Mouse (Mus musculus): ENCODE measurements around the gene Trnau1ap.

Gene Trnau1ap

DNA sequence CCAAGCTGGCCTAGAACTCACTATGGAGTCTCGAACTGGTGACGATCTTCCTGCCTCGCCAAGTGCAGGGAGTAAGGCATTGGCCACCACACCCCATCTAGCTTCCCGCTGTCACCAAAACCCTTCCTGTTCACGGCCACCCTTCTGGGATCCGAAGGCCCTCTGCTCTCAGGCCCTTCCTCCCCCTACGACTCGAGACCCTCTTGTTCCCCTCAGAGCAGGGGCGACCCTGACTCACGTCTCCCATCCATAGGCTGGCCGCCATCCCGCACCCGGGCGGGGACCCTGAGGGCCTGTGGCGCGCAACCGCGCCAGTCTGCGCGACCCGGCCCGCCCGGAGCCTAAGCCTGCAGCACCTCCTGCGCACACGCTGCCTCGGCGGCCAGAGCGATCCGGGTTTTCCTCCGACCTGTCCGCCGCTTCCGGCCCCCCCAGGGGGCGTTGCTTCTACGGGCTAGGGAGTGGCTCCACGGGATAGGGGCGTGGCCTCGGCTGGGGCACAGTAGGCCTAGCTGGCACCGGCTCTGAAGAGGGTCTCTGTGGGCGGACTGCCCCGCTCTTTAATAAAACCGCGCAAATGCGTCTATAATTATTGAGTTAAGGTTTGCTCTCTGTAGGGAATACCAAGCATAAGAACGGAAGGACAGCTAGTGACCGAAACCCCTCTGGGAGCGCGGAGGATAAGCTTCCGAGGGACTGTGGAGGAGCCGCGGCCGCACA, at the start of gene Trnau1ap:
Gene Trnau1ap (minus strand): TSS at position 424 of the 720 bp plus-strand sequence.
- DNase-seq: peak; percentile 92

DNA sequence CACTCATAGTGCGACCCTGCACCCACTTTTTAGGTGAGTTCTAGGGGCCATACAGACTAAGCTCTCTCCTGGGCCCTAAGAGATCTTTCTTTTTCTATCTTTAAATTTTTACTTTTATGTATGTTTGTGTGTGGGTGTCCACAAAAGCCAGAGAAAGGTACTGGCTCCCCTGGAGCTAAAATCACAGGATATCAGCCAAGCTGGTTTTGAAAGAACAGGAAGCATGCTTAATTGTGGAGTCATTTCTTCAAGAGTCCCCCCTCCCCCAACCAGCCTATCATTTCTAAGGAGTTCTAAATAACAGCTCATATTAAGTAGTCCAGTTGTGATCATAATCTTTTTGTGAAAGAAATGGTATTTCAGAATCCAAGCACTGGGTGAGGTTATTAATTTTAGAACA, 44.5 kb upstream of the Trnau1ap start:
- no peak for DNase-seq

DNA sequence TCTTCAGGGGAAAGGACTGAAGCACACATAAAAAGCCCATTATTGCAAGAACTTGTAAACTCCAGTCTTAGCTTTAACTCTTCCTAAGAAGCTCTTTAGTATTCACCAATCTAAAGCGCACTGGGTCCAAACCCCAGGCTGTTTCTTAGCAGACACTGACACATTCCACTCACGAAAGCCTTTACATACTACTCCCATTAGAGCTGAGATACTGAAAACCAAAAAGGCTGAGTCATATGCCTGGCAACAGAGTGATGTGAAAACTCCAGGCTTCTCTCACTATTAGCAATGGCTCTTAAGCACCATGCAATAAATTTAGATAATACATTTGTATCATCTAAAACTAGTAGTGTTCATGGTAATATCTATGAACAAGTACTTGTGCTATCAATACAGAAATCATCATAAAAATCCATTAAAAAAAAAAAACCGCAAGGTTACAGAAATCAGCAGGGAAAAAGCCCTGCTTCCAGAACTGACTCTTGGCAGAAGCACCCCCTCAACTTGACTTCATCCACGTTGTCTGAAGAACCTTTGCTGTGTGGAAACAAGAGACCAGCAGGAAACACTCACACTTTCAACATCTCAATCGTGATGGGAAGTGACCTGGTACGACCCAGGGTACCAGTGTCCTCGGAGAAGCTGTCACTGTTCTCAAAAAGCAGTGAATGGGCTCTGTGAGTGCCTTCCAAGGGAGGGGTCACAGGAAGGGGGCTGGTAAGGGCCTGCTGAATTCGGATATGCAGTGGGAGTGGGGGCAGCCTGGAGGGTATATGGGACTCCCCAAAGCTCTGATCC, 40.8 kb upstream of the Trnau1ap start:
- DNase-seq: no peak

DNA sequence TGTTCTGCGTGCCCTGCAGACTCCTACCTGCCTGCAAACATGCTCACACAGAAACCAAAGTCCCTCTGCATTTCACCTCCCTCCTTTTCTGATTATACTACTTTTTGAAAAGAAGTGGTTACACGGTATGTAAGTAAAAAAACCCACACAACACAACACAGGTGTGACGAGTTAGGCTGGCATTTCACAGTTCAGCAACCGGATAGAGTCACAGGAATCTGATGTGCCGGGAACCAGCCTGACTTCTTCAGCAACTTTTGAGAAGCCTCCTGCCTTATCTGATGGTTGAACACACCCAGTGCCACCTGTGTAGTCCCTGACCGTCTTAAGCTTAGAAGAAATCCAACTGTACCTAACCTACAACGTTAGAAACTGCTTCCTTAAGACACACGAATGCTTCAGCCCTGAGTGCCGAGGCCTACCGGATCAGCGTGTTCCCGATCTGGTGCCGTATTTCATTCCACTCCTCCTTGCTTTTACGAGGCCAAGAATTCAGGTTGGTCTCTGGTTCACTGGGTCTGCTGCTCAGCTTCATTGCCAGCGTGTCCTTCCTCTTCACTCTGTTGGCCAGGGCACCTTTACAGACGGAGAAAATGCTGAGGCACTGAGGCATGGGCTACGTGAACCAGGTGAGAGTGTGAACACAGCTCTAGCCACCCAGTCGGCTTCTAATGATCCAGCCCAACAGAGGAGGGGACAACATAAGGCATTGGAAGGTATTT, 38.3 kb upstream of the Trnau1ap start:
- no peak for DNase-seq

DNA sequence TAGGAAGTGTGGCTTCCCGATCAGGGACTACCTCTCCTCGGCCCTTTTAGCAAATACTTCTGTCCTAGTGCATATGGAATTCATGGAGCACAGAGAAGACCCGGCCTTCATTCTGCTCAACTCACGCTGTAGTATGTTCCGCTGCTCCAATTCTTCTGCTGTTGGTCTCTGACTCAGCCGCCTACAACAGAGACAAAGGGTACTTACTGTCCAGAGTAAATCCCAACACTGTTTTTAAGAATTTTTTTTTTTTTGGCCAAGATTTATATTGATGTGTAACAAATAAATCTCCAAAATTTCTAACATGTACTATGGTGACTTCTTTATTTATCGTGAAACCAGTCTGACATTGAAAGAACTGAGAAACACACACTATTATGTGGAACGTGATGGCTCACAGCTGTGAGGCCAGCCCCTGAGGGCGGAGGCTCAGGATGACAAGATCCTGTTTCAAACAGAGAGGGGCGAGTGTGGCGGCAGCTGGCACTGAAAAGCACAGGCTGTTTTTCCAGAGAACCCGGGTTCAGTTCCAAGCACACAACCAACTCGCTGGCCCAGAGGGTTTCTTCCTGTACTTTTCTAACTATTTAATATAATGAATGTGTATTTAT, 36.2 kb upstream of the Trnau1ap start:
- DNase-seq: no peak

DNA sequence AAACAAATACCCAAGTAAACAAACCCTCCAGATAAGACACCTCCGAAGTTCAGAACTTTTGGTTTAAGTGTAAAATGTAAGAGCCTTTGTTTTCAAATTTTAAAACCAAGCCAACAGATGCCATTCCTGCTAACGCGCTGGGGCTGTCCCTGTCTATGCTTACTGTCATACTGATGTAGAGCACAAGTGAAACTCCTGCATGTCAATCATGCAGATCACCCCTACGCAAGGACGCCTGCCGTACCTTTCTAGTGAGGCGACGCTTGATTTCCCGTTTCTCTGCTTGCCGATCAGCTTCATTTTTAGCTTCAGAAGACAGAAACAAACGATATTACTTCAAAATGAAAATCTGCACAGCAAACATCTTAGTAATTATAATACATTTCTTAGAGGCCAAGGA, 34.1 kb upstream of the Trnau1ap start:
- no peak for DNase-seq

DNA sequence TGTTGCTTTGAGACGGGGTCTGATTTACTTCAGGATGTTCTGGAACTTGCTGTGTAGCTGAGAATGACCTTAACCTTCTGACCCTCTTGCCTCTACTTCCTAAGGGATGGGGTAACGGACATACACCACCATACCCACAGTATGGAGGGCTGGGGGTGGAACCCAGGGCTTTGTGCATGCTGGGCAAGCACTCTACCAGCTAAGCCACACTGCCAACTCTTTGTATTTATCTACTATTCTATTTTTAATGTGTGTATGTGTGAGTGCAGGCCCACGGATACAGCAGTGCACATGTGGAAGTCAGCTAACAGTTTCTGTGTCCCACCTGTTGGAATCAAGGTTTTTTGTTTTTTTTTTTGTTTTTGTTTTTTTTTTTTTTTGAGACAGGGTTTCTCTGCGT, 30.2 kb upstream of the Trnau1ap start:
- no peak for DNase-seq

DNA sequence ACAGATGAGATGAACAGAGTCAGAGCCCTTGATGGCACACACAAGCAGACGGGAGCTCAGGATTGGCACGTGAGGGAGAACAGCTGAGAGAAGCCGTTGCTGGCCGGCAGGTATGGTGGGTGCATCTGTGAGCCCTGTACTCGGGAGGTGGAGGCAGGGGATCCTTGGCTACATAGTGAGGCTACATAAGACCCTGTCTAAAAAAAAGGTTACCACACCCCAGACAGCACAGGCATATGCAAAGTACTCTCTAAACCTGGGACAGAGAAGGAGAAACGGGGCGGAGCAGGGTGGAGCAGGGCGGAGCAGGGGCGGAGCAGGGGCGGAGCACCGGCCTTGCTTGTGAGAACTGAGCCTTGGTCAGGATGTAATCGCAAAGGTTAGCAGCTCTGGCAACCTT, 26.8 kb upstream of the Trnau1ap start:
- DNase-seq: peak; percentile 48 to 50

DNA sequence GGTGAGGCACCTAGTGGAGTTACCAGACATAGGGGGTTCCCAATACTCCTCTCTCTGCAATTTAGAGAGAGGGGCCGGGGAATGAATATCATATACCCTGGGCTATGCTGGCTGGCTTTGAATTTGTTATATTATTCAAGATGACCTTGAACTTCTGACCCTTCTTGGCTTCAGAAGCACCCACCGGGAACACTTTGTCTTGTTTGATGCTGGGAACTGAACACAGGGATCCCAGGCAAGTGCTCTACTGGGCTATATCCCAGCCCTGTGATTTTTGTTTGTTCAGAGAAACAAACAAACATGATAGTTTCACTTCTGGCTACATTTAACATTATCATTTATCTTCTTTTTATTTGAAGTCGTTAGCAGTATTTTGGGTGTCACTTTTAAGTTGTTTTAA, 26.1 kb upstream of the Trnau1ap start:
- DNase-seq: no peak

DNA sequence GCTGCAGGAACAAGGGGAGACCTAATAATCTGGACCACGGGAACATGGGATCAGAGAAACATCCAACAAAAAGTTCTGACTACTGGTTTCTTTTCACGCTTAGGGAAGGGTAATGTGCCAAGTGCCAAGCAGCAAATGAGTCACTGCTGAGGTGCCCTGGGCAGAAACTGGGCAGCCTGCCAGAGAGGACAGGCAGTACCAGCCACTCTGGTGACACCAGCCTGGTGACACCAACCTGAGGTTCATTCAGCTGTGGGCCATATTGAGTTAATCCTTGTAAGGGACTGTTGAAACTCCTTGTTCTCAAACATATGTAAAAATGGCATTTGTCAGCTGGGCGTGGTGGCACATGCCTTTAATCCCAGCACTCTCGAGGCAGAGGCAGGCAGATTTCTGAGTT, 25.2 kb upstream of the Trnau1ap start:
- DNase-seq: peak in 1 of 2 experiments; percentile 41

DNA sequence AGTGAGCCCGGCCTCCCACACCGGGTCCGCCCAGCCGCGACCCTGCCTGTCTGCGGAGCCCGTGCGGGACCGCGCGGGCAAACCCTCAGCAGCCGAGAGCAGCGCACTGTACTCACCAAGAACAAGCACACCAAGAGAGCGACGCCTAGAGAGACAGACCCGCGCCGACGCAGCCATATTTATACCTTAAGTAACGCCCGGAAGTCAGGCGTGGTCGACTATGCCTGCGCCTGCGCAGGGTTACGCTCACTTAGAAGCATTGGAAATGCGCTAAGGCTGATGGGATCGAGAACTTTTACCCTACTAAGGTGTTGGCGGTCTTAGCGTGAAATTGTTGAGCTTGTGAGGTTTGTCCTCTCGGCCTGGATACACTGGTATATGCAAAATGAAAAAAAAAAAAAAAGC, 24.1 kb upstream of the Trnau1ap start, which contains the start of gene Rcc1:
Gene Rcc1 (minus strand): TSS at position 125 of the 405 bp plus-strand sequence.
- peak; percentile 82 to 89 for DNase-seq

DNA sequence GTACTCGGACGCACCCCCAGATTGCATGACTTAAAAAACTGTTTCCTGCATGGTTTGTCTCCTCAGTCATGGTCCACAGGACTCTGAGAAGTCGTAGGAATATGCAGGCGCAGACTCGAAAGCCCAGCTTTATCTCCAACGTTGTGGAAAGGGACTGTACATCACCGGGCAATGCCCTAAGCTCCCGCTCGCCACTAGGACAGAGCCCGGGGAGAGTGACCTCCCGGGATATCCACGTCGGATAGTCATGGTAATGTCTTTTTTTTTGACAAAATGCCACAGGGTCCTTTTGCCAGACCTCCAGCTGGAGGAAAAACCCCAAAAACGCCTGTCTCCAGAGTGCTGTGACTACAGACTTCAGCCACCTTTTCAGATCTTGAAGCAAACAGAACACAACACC, 23.4 kb upstream of the Trnau1ap start:
- peak; percentile 26 to 30 for DNase-seq

DNA sequence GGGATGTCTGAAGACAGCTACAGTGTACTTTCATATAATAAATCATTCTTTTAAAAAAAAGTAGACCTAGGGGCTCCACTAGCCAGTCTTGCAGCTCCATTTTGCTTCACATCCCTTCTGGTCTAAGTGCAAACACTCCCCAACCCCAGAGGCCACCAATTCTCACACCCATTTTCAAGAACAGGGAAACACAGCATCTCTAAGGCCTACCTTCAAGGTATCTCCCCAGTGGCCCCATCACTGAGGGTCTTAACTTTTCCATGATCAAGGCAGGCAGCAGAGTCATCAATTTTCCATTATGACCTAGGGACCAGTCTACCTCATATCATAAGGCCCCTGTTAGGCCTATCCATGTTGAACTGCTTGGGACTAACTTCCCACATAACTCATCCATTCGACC, 22.1 kb upstream of the Trnau1ap start:
- DNase-seq: no peak

DNA sequence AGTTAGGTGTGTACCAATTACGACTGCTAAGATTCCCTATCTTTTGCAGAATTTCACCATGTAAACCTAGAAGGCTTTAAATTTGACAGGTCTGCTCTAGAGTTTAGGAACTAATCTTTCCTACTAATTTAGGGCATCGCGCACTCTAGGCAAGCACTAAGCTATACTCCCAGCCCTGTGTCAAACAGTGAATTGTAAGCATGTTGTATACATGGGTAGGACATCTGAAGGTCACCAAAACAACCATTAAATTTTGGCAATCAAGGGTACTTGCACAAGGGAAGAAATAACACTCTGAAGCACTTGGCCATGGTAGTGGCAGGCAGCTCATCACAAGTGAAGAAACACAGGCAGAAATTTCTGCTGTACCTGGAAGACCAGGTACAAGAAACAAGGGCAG, 21.5 kb upstream of the Trnau1ap start:
- no peak for DNase-seq

DNA sequence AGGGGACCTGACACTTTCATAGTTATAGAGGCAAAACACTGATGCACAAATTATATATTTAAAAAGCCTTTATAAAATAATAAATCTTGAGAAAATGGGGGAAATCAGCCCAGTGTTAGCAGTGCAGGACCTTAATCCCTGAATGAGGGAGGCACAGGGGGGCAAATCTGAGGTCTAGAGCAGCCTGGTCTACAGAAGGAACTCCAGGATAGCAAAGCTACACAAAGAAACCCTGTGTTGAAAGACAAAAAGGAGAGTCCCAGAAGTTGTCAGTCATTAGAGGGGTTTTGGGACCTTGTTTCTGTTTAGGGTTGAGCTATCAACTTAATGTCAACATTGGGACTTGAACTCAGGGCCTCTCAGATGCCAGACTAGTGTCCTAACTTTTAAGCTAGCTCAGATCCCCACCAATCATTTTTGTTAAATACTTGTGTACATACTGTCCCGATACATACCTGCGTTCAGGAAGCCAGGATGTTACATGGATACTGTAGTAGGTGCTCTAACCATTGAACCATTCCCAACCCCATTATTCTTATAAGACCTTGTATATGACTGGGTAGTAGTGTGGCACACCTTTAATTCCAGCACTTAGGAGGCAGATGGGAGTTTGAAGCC, 20.9 kb upstream of the Trnau1ap start:
- DNase-seq: no peak

DNA sequence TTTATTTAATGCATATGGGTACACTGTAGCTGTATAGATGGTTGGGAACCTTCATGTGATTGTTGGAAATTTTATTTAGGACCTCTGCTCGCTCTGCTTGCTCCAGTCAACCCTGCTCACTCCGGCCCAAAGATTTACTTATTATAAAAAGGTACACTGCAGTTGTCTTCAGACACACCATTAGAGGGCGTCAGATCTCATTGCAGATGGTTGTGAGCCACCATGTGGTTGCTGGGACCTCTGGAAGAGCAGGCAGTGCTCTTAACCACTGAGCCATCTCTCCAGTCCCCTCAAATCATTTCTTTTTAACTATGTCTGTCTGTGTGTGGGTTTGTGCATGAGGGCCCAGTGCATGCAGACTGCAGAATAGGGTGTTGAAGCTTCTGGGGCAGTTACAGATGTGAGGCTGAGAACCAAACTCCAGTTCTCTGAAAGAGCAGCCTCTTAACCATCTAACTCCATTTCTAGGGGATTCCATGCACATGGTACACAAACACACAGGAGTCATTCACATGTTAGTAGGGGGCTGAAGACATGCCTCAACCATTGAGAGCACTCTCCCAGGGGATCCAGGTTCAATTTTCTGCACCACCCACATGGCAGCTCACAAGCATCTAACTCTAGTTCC, 20.3 kb upstream of the Trnau1ap start:
- DNase-seq: no peak

DNA sequence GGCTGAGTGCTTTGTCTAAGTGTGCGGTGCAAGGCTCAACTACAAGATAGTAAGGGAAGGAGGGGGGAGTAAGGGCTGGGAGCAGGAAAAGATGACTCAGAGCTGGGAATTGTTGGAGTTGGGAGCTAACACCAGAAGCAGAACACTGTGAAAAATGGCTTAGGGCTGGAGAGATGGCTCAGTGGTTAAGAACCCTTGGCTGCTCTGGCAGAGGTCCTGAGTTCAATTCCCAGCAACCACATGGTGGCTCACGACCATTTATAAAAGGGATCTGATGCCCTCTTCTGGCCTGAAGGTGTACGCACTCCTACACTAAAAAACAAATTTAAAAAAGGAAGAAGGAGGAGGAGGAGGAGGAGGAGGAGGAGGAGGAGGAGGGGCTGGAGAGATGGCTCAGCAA, 17.3 kb upstream of the Trnau1ap start:
- no peak for DNase-seq

DNA sequence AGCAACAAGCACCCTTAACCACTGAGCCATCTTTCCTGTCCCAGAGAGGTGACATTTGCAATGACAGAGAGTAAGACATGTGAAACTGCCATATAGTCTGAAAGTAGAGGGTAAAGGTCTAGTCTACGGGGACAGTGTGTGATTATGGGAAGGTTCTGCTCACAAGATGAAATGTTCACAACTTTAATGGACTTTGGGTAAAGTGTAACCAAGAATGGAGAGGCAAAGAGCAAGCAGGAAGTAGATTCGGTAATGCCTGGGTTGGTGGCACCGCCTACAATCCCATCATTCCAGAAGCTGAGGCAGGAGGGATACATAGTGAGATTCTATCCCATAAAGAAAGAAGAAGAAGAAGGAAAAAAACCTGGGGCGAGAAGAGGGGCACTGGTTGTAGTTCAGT, 16.9 kb upstream of the Trnau1ap start:
- no peak for DNase-seq

DNA sequence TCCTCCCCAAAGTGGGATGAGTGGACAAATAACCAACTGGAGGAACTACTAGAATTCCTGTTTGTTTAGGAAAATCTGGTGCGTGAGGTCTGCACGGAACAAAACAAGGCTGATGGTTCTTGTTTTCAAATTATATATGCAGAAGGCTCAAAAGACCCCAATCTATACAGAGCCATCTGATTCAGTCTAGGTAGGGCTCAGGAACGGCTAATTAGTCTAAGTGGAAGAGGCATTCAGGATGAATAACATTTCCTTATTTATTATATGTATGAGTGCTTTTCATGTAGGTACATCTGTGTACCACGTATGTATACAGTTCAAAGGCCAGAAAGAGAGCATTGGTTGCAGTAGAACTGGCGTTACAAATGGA, 16.5 kb upstream of the Trnau1ap start:
- DNase-seq: no peak

DNA sequence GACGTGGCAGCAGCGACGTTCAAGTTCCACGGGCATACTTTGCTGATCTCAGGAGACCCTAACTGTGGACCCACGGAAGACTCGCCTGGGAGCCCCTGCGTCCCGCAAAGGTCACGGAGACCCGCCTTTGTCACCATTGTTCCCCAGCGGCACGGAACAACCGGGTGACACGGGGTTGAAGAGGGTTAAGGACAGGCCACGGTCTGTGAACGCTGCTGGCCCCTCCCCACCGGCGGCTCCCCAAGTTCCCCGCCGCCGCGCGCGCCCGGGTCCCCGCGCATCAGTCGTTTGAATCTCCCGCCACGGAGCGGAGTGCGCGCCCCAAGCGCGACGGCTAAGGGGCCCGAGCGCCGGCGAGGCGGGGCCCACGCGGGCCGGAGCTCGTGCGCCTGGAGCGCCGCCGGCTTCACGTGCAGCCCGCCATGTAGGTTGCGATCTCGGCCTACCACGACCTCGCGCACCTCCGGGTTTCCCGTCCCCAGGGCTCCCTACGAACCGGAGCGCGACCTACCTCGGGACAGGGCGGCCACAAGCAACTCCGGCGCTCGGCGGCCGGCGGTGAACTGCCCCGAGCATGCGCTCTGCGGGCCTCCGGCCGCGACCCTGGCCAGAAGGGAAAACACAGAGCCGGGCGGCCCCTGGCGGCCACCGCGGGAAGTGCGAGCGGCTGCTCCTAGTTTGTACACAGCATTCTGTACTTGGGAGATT, 16.0 kb upstream of the Trnau1ap start:
- peak; percentile 99 for DNase-seq

DNA sequence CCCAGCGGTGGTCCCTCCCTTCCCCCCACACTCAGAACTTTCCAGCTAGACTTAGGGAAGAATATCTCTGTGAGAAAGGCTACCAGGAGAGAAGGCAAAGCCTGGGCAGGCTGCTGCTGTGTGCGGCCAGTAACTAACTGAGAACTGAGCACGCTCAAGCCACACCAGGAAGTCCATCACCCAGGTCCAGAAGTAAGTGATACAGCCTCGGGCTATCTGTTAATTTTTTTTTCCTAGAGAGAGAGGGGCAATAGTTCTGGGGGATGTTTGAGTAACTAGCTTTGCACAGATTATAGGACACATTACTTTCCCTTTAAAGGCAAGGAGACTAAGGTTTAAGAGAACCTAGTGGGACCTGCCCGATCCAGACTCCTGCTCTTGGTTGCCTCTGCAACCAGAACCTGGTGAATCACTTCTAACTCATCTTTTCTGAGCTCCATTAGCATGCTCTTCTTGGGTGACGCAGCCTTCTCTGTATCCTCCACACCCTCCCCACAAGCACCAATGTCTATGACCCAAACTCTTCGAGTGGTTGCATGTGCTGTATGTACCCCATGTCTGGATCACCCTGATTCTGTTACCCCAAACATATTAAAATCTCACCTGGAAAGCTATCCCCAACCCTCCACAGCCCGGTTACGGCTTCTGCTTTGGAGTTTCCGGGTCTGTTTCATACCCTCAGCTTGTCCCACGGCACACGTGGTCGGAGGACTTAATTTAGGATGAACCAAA, 15.2 kb upstream of the Trnau1ap start:
- DNase-seq: no peak
